Mouse (Mus musculus): Measurements from ENCODE around the gene Id2. TPM values are rescaled to one million over a fixed set of nuclear protein-coding genes. Genes with fewer than 3 reads are reported as not detected.

Id2 gene
- total RNA-seq (2021) = 1 to 10 TPM; 2.6 to 2.9 TPM
- long read RNA-seq, experiment 1, partial matches to known transcripts = 0 of 8 reads
- long read RNA-seq, experiment 1, other reads (novel, unspliced or antisense) = 5 of 8 reads
- long read RNA-seq, experiment 2, partial matches to known transcripts = 0 of 1 reads
- long read RNA-seq, experiment 2, other reads (novel, unspliced or antisense) = 0 of 1 reads

DNA sequence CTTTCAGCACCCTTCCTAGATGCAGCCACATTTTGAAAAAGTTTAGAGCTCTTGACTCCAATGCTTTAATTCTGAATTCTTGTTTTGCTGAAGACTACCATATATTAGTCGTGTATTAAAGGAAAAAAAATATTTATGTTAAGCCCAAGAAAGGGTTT is at the start of gene Id2:
Gene Id2 (minus strand): TSS at position 89 of the 158 bp plus-strand sequence.
- DNase-seq = no peak

GRCm38 (mm10) chr12:25145344-25145698 is 48.4 kb upstream of the Id2 start:
- DNase-seq = no peak
- intact Hi-C loops (cut with DNase I) = no loop called here

More for the DNA sequence above, at the start of gene Id2:
- intact Hi-C loops (cut with DNase I) = loop anchor here (10.0 kb wide), 2 partner anchors 768 to 978 kb away; no protein-coding TSS in a partner anchor

- intact Hi-C loops (cut with DNase I) = no loop called here
Measured at GRCm38 (mm10) chr12:25144591-25145343, 47.8 kb upstream of the Id2 start.

GRCm38 (mm10) chr12:25143492-25143891 is 46.6 kb upstream of the Id2 start:
- intact Hi-C loops (cut with DNase I) = no loop called here
- DNase-seq = no peak

More at GRCm38 (mm10) chr12:25144591-25145343, 47.8 kb upstream of the Id2 start:
- DNase-seq = no peak

GRCm38 (mm10) chr12:25142251-25142650 is 45.3 kb upstream of the Id2 start:
- no peak for DNase-seq

GRCm38 (mm10) chr12:25141311-25141710 is 44.4 kb upstream of the Id2 start:
- DNase-seq = no peak
- intact Hi-C loops (cut with DNase I) = no loop called here

More at GRCm38 (mm10) chr12:25142251-25142650, 45.3 kb upstream of the Id2 start:
- intact Hi-C loops (cut with DNase I) = no loop called here

GRCm38 (mm10) chr12:25140115-25140514 is 43.2 kb upstream of the Id2 start:
- intact Hi-C loops (cut with DNase I) = no loop called here
- no peak for DNase-seq

- intact Hi-C loops (cut with DNase I) = no loop called here
- no peak for DNase-seq
Measured at GRCm38 (mm10) chr12:25138616-25139015, 41.7 kb upstream of the Id2 start.

DNA sequence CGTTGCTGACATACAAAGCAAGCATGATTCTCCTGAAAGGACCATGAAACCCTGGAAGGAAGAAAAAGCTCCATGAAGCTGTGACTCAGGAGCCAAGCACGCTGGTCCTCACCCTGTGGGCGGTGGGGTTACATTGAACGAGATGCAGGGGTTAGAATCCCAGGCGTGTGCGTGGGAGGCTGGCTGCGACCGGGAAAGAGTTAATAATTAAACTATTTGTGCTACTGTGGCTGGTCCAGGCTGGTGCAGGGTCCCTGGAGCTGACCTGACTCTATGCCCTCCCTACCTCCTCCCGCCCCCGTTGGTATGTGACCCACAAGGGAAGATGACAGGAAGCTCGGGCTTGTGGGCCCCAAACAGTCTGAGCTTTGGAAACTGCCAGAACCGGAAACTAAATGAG is 35.1 kb upstream of the Id2 start:
- intact Hi-C loops (cut with DNase I) = no loop called here
- DNase-seq = no peak

- intact Hi-C loops (cut with DNase I) = no loop called here
- no peak for DNase-seq
Measured at GRCm38 (mm10) chr12:25127629-25128028, 30.7 kb upstream of the Id2 start.

GRCm38 (mm10) chr12:25126228-25126627 is 29.3 kb upstream of the Id2 start:
- no peak for DNase-seq
- intact Hi-C loops (cut with DNase I) = no loop called here

DNA sequence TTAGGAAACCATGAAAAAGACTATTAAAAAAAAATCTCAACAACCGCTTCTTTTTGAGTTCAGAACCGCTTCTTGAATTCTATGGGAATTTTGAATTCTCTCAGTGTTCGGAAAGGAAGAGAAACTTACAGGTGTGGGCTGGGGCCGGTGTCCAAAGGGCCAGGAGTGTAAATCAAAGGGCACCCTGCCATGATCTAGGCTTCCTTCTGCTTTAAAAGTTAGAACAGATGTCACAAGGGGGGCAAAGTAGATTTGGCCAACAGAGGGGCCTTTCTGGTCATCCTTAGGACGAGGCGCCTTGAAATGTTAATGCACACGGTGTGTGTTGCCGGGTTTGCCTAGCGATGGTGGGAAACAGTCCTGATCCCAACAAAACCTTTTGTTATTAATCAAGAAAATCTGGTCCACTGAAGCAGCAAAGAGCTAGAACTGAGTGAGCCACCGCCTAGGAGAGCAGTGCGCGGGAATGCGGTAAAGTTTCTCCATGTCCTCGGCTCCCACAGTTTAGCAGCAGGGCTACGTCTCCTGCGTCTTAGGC is 28.4 kb upstream of the Id2 start:
- intact Hi-C loops (cut with DNase I) = no loop called here
- DNase-seq = no peak

DNA sequence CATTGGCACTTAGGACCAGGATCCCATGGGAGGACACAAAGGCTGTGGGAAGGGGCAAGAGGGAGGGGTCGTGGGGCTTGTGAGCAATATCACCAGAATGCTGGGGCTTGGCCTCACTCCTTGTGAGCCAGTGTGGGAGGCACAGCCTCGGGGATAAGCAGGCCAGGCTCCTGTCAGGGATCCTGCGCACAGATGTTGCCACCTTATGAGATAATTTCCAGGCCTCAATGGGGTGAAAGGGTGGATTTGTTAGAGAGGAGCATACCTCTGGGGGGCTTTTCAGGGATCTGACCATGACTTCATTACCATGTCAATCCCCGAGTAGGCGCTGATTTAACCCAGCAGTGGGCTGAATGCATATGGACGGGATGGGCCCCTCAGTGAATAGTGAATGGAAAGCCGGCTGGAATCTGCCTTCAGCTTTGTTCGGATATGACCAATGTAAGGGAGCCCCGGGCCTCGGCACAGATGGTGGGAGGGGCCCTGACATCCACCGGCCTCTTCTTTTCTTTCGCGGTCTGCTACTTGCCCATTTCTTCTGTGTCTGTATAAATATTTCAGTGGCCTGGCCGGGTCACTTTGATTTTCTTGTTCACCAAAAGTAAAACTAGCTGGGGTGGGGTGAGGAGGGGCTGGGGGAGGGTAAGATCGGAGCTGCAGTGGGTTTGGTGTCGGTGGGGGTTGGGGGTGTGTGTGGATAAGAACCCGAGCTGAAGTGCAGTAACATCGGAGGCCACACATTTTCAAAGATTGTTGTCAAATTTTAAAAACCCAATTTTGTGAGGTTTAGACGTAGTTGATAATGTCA is 27.7 kb upstream of the Id2 start:
- DNase-seq = no peak
- intact Hi-C loops (cut with DNase I) = no loop called here

DNA sequence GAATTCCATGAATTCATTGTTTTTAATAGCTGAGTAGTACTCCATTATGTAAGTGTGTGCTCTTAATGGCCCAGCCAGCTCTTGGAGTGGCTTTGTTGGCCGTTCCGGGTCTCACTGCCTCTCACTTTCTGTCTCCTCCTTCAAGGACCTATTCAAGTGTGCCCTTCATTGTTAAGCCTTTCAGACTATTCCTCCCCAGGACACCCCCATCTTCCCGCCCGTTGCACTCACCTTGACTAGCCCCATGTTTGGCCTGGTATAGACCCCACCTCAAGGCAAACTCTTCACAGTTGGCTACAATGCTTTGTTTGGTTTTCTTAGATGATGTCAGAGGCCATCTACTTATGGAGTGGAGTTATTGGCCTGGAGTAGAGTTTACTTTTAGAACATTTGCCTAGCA is 23.8 kb upstream of the Id2 start:
- intact Hi-C loops (cut with DNase I) = no loop called here
- DNase-seq = no peak

- no peak for DNase-seq
- intact Hi-C loops (cut with DNase I) = no loop called here
Measured at GRCm38 (mm10) chr12:25119278-25119677, 22.3 kb upstream of the Id2 start.

DNA sequence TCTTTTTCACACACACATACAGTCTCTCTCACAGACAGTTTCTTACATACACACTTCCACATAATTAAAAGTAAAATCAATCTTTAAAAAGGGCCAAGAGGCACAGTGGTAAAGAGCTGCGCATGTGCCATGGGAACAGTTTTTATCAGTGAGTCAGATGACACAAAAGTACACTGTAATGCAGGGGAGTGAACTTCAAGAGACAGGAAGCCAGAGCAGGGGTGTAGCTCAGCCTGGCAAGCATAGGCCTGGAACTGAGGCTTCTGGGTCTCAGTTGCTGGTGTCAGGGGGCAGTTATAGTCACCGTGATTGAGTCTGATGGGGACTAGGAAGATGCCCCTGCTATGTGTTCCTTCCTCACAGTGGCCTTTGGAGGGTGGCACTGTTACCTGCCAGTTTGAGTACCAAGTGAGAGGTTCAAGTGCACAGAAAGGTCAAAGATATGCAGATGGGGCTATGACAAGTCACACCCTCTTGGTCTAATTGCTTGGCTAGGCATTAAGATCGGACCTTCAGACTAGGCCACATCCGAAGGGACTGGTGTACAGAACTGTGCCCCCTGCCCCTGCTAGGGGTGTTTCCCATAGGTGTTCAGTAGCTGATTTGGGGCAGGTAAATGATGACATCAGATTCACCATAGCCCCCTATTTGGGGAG is 21.0 kb upstream of the Id2 start:
- DNase-seq = no peak
- intact Hi-C loops (cut with DNase I) = no loop called here

DNA sequence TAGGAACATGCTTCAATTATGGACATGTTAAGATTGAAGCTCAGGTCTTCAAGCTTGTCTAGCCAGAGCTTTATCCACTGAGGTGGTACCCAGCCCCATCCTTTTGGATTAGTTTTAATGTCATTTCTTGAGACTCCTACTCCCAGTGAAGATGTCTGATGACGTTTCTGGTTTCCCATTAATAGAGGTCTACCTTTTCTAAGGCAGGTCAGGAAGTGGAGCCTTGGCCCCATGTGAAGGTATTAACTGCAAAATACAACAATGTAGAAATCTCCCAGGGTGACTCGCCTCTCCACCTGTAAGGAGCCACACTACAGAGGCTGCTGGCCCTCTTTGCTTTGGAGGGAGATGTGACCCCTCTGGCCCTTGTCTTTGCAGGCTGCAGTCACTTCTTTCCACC is 19.2 kb upstream of the Id2 start:
- no peak for DNase-seq
- intact Hi-C loops (cut with DNase I) = no loop called here

- DNase-seq = no peak
- intact Hi-C loops (cut with DNase I) = no loop called here
Measured at GRCm38 (mm10) chr12:25114426-25114825, 17.5 kb upstream of the Id2 start.

- no peak for DNase-seq
- intact Hi-C loops (cut with DNase I) = no loop called here
Measured at GRCm38 (mm10) chr12:25113357-25113756, 16.4 kb upstream of the Id2 start.

DNA sequence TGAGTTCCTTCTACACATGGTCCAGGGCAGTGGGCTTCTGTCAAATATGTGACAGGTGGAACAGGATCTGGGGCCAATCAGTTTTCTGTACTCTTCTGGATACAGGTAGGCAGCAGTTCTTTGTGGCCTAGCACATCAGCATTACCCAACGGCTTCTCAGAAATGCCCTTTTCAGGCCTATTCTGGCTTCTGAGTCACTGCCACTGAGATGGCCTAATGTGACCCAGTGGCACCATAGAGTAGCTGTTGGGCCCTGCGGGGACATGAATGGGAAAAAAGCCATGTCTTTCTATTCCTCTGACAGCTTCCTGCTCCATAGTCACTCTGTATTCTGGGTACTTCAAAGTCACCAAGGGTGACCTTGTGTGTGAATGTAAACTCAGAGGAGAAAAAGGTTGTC is 15.9 kb upstream of the Id2 start:
- no peak for DNase-seq
- intact Hi-C loops (cut with DNase I) = no loop called here

- intact Hi-C loops (cut with DNase I) = no loop called here
- DNase-seq = no peak
Measured at GRCm38 (mm10) chr12:25110682-25111078, 13.7 kb upstream of the Id2 start.

Data from gastrocnemius, postnatal 36 days (tissue).